Mouse (Mus musculus) limb, embryonic 10.5 days (tissue): ENCODE results near the gene Adcy1. TPM values are rescaled to one million over a fixed set of nuclear protein-coding genes. Genes with fewer than 3 reads are reported as not detected.

Experiments
- DNase-seq: peaks from one replicate; pipeline ENCODE4 v3.0.0-alpha.2; 2017; ENCODE audit warnings: low spot score
- H3K27ac ChIP-seq: fragments of 300-500 bp; sonication (generic); 2 replicates; pipeline ENCODE4 v1.5.1; 2016; ENCODE audit warnings: mild to moderate bottlenecking
- H3K27me3 ChIP-seq: fragments of 300-500 bp; sonication (generic); 2 replicates; pipeline ENCODE4 v1.6.1; 2016; ENCODE audit warnings: low read depth, mild to moderate bottlenecking; ENCODE audit not compliant: poor library complexity, severe bottlenecking
- H3K36me3 ChIP-seq: fragments of 300-500 bp; sonication (generic); 2 replicates; pipeline ENCODE4 v1.6.1; 2016; ENCODE audit warnings: mild to moderate bottlenecking, moderate library complexity
- H3K4me1 ChIP-seq: fragments of 300-500 bp; sonication (generic); 2 replicates; pipeline ENCODE4 v1.6.1; 2016
- H3K4me3 ChIP-seq: fragments of 300-500 bp; sonication (generic); 2 replicates; pipeline ENCODE4 v1.5.1; 2016; ENCODE audit warnings: mild to moderate bottlenecking, moderate library complexity
- H3K9me3 ChIP-seq: fragments of 300-500 bp; sonication (generic); replicated peaks from 2 replicates; pipeline ENCODE4 v1.6.1; 2016; ENCODE audit warnings: mild to moderate bottlenecking
- WGBS: fragments of 180-500 bp; shearing (Covaris S2); methylation state at CpG from one replicate; pipeline ENCODE4 v1.1.7; 2016; 5-methylcytosine and 5-hydroxymethylcytosine counted together
- polyA plus RNA-seq: library from polyadenylated mRNA; unstranded; fragments of >200 nt; fragmentation: Nextera tagmentation; extraction: Ambion mirVana; gene quantifications from 2 replicates; pipeline ENCODE4 v1.2.1, GENCODE M21; 2016

Adcy1 gene
- polyA plus RNA-seq, 1 experiment from 2014 or later: 0.61 TPM

- no peak overlapping the region for H3K27ac ChIP-seq
- H3K36me3 ChIP-seq: no peaks in the 10 kb centered on the region
- H3K27me3 ChIP-seq: no peaks in the 10 kb centered on the region
- H3K4me1 ChIP-seq: peaks cover 4% of the 10 kb centered on the region
- no peaks in the 10 kb centered on the region for H3K9me3 ChIP-seq
- no peak for DNase-seq
- H3K4me3 ChIP-seq: no peak overlapping the region
- WGBS: 80% methylated on average over 8 of the region's 8 CpGs
Observed at GRCm38 (mm10) chr11:7129319-7130051, 66.2 kb downstream of the Adcy1 start.

- no peak for DNase-seq
Observed at GRCm38 (mm10) chr11:7132736-7133387, 69.6 kb downstream of the Adcy1 start.

GRCm38 (mm10) chr11:7133736-7134135 is 70.4 kb downstream of the Adcy1 start:
- Histone ChIP-seq H3K27me3 (no peaks in the 10 kb centered on the region), H3K4me3 (no peak overlapping the region), H3K27ac (no peak overlapping the region), H3K4me1 (no peaks in the 10 kb centered on the region), H3K9me3 (no peaks in the 10 kb centered on the region), H3K36me3 (no peaks in the 10 kb centered on the region)
- DNase-seq: no peak
- WGBS: 92% methylated on average over 5 of the region's 5 CpGs

More at GRCm38 (mm10) chr11:7132736-7133387, 69.6 kb downstream of the Adcy1 start:
- Histone ChIP-seq H3K4me3 (no peak overlapping the region), H3K36me3 (no peaks in the 10 kb centered on the region), H3K9me3 (no peaks in the 10 kb centered on the region), H3K27me3 (no peaks in the 10 kb centered on the region), H3K27ac (no peak overlapping the region), H3K4me1 (no peaks in the 10 kb centered on the region)
- 93% methylated on average over 7 of the region's 7 CpGs for WGBS

GRCm38 (mm10) chr11:7134319-7134718 is 71.0 kb downstream of the Adcy1 start:
- no peaks in the 10 kb centered on the region for H3K9me3 ChIP-seq
- H3K4me1 ChIP-seq: no peaks in the 10 kb centered on the region
- no peaks in the 10 kb centered on the region for H3K36me3 ChIP-seq
- H3K27me3 ChIP-seq: no peaks in the 10 kb centered on the region
- WGBS: 91% methylated on average over 5 of the region's 5 CpGs
- DNase-seq: no peak
- no peak overlapping the region for H3K4me3 ChIP-seq
- H3K27ac ChIP-seq: no peak overlapping the region

- Histone ChIP-seq H3K4me3 (no peak overlapping the region), H3K27ac (no peak overlapping the region), H3K36me3 (no peaks in the 10 kb centered on the region), H3K27me3 (no peaks in the 10 kb centered on the region), H3K9me3 (no peaks in the 10 kb centered on the region), H3K4me1 (no peaks in the 10 kb centered on the region)
- DNase-seq: no peak
- WGBS: 90% methylated on average over 6 of the region's 6 CpGs
Observed at GRCm38 (mm10) chr11:7135301-7135700, 72.0 kb downstream of the Adcy1 start.

- no peaks in the 10 kb centered on the region for H3K9me3 ChIP-seq
- H3K4me3 ChIP-seq: no peak overlapping the region
- H3K36me3 ChIP-seq: no peaks in the 10 kb centered on the region
- 90% methylated on average over 9 of the region's 9 CpGs for WGBS
- no peak for DNase-seq
- H3K27ac ChIP-seq: no peak overlapping the region
- H3K27me3 ChIP-seq: no peaks in the 10 kb centered on the region
- no peaks in the 10 kb centered on the region for H3K4me1 ChIP-seq
Observed at GRCm38 (mm10) chr11:7135763-7136162, 72.5 kb downstream of the Adcy1 start.

GRCm38 (mm10) chr11:7136246-7136855 is 73.1 kb downstream of the Adcy1 start:
- no peak overlapping the region for H3K4me3 ChIP-seq
- no peaks in the 10 kb centered on the region for H3K27me3 ChIP-seq
- WGBS: 97% methylated on average over 5 of the region's 5 CpGs
- H3K36me3 ChIP-seq: no peaks in the 10 kb centered on the region
- no peaks in the 10 kb centered on the region for H3K4me1 ChIP-seq
- no peak for DNase-seq
- no peak overlapping the region; the same call in 1 of the 2 replicates for H3K27ac ChIP-seq
- no peaks in the 10 kb centered on the region for H3K9me3 ChIP-seq

- no peaks in the 10 kb centered on the region for H3K36me3 ChIP-seq
- DNase-seq: no peak
- peaks cover 6% of the 10 kb centered on the region for H3K4me1 ChIP-seq
- H3K27me3 ChIP-seq: no peaks in the 10 kb centered on the region
- 91% methylated on average over 8 of the region's 8 CpGs for whole genome bisulfite sequencing
- no peaks in the 10 kb centered on the region for H3K9me3 ChIP-seq
- H3K4me3 ChIP-seq: no peak overlapping the region
- no peak overlapping the region for H3K27ac ChIP-seq
Observed at GRCm38 (mm10) chr11:7138370-7138769, 75.1 kb downstream of the Adcy1 start.

GRCm38 (mm10) chr11:7140449-7140848 is 77.2 kb downstream of the Adcy1 start:
- 90% methylated on average over 3 of the region's 3 CpGs for WGBS
- DNase-seq: no peak

GRCm38 (mm10) chr11:7142725-7143124 is 79.4 kb downstream of the Adcy1 start:
- Histone ChIP-seq H3K4me3 (no peak overlapping the region), H3K36me3 (no peaks in the 10 kb centered on the region), H3K27ac (no peak overlapping the region), H3K9me3 (no peaks in the 10 kb centered on the region), H3K4me1 (peaks cover 6% of the 10 kb centered on the region), H3K27me3 (no peaks in the 10 kb centered on the region)
- WGBS: 68% methylated on average over 3 of the region's 3 CpGs
- DNase-seq: peak; percentile 35

More at GRCm38 (mm10) chr11:7140449-7140848, 77.2 kb downstream of the Adcy1 start:
- H3K9me3 ChIP-seq: no peaks in the 10 kb centered on the region
- H3K27me3 ChIP-seq: no peaks in the 10 kb centered on the region
- H3K36me3 ChIP-seq: no peaks in the 10 kb centered on the region
- H3K4me1 ChIP-seq: peaks cover 6% of the 10 kb centered on the region
- no peak overlapping the region for H3K27ac ChIP-seq
- no peak overlapping the region for H3K4me3 ChIP-seq

GRCm38 (mm10) chr11:7144369-7144768 is 81.1 kb downstream of the Adcy1 start:
- peaks cover 11% of the 10 kb centered on the region for H3K4me1 ChIP-seq
- no peak overlapping the region for H3K4me3 ChIP-seq
- peak; percentile 39 for DNase-seq
- H3K27me3 ChIP-seq: no peaks in the 10 kb centered on the region
- 87% methylated on average over 11 of the region's 11 CpGs for WGBS
- no peaks in the 10 kb centered on the region for H3K36me3 ChIP-seq
- no peaks in the 10 kb centered on the region for H3K9me3 ChIP-seq
- no peak overlapping the region for H3K27ac ChIP-seq

- H3K36me3 ChIP-seq: no peaks in the 10 kb centered on the region
- WGBS: 79% methylated on average over 4 of the region's 4 CpGs
- DNase-seq: no peak
- H3K9me3 ChIP-seq: no peaks in the 10 kb centered on the region
- H3K4me1 ChIP-seq: peaks cover 16% of the 10 kb centered on the region
- no peak overlapping the region for H3K4me3 ChIP-seq
- H3K27me3 ChIP-seq: no peaks in the 10 kb centered on the region
- H3K27ac ChIP-seq: no peak overlapping the region
Observed at GRCm38 (mm10) chr11:7145221-7145620, 81.9 kb downstream of the Adcy1 start.

- Histone ChIP-seq H3K4me3 (no peak overlapping the region), H3K27ac (no peak overlapping the region), H3K4me1 (peaks cover 15% of the 10 kb centered on the region), H3K36me3 (no peaks in the 10 kb centered on the region), H3K27me3 (no peaks in the 10 kb centered on the region), H3K9me3 (no peaks in the 10 kb centered on the region)
- 90% methylated on average over 8 of the region's 8 CpGs for WGBS
- no peak for DNase-seq
Observed at GRCm38 (mm10) chr11:7147536-7147935, 84.2 kb downstream of the Adcy1 start.
